In the genomic region with DNA sequence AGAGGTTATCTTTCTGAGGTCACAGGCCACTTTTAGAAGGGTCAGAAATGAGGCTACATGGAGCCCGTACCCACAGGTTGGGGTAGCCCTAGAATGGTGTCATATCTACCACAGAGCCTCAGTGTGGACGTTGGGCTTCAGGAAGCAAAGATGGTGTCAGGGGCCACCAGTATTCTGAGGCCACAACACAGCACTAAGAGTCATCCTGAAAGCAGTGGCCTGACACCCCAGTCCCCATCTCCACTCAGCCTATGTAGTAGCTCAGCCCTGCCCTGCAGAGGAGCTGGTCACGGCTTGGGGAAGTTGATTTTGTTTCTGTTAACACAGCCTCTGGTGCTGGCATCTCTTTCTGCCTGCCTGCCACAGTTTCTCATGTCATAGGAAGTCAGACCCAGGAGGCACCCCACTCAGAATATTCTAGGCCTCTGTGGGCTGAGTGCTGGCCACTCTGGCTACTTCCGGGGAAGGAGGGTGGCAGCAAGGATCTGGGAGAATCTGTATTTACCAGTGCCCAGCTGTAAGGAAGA, we compare ENCODE assay signal across 19 mouse cellular contexts. TPM values are rescaled to one million over a fixed set of nuclear protein-coding genes. Genes with fewer than 3 reads are reported as not detected.
DNase-seq lines count a peak whose midpoint lies in the region; ATAC-seq lines count a peak whose summit lies in the region.
"Had no signal": no experiment of that assay in that cellular context is flagged by ENCODE, and none has a peak within 500 bp of the region (broad histone marks: within the 10 kb centered on the region; RNA-seq: fewer than 3 reads in every experiment).

No protein-coding gene starts in this region.

- DNase-seq in heart, adult 11 months, result peak; percentile 97
- DNase-seq in heart, postnatal 25 days (ENCODE audit: low spot score), result no peak
- peak; percentile 27 for DNase-seq in A20 (ENCODE audit: low read depth, low spot score)
- DNase-seq in brain, adult 2 months (ENCODE audit: low read depth, low spot score), result peak; percentile 12
- no peak for DNase-seq in cerebellum, adult 11-12 months
- DNase-seq in cerebellum, postnatal 14 days, result no peak
- no peak for DNase-seq in spleen, postnatal 4 days (ENCODE audit: low spot score in 2 of 2)
- DNase-seq: cerebellum, adult 2 months; heart, postnatal 36 days; kidney, postnatal 4 days; layer of hippocampus, postnatal 36 days; lung, embryonic 14.5 days; midbrain, embryonic 14.5 days; retina, postnatal 1 day; right cerebral cortex, postnatal 4 days; thymus, postnatal 14 days had no signal

- intact Hi-C loops in heart, postnatal 25 days (cut with DNase I), result no loop called here

- ATAC-seq in megakaryocyte, adult 5-6 weeks (ENCODE audit: poor library complexity, severe bottlenecking), result peak; percentile 28
- ATAC-seq: forebrain, embryonic 15.5 days; intestine, embryonic 16.5 days had no signal

RNA-seq across cellular contexts. Expression of a gene that starts 10.6 kb away (rescaled TPM):
- 1 to 10 TPM; 6.1 to 6.4 TPM for total RNA-seq in heart, postnatal 25 days (2021)
- total RNA-seq in megakaryocyte, adult 5-6 weeks (2015), result 342 TPM in 2 replicates
- 400 and 419 TPM in 2 replicates for total RNA-seq in megakaryocyte, adult 5-6 weeks (2017)

RNA-seq across cellular contexts. Expression of a gene that starts 25.1 kb away (rescaled TPM):
- total RNA-seq in heart, postnatal 25 days (2021), result 1 to 10 TPM; 8.6 to 9.9 TPM
- 11.5 and 11.7 TPM in 2 replicates for total RNA-seq in megakaryocyte, adult 5-6 weeks (2015)
- total RNA-seq in megakaryocyte, adult 5-6 weeks (2017), result 36.3 and 46.5 TPM in 2 replicates

RNA-seq across cellular contexts. Expression of a gene that starts 40.9 kb away (rescaled TPM):
- total RNA-seq in heart, postnatal 25 days (2021), result 100 to 1,000 TPM; 124 to 138 TPM
- total RNA-seq in megakaryocyte, adult 5-6 weeks (2015), result 82.8 and 97.8 TPM in 2 replicates
- total RNA-seq in megakaryocyte, adult 5-6 weeks (2017), result 50.0 and 54.8 TPM in 2 replicates

Comparison
In these comparisons a context has a peak if more than half of its experiments do, and no peak if none do; other contexts are left out.
1. DNase-seq: peak in heart, adult 11 months (single experiment), A20 (single experiment) and brain, adult 2 months (single experiment); none in heart, postnatal 25 days (single experiment), cerebellum, adult 11-12 months (single experiment), cerebellum, postnatal 14 days (0 of 2) and spleen, postnatal 4 days (0 of 2).
2. RNA of a gene that starts 10.6 kb away (total RNA-seq): 342 to 419 TPM in megakaryocyte, adult 5-6 weeks; 6.1 to 6.4 TPM in heart, postnatal 25 days; every median in the first group is over 10 times any median in the second.